Mouse (Mus musculus) kidney, adult 11 months (tissue): Measurements from ENCODE around the gene Dph7.

Experiments
- DNase-seq: peaks from one replicate; pipeline ENCODE4 v3.0.0; 2022

Dph7 gene

GRCm38 (mm10) chr2:24962304-24963000, at the start of gene Dph7:
Gene Dph7, plus strand, starts transcription at chr2:24962400.
- DNase-seq = peak; percentile 74

GRCm38 (mm10) chr2:24912589-24912988, 49.6 kb upstream of the Dph7 start:
- no peak for DNase-seq

- no peak for DNase-seq
Measured at GRCm38 (mm10) chr2:24914762-24915161, 47.4 kb upstream of the Dph7 start.

- peak; percentile 94 for DNase-seq
Measured at GRCm38 (mm10) chr2:24918930-24919838, 43.0 kb upstream of the Dph7 start, which contains the start of gene Ehmt1. Gene Ehmt1, minus strand, starts transcription at chr2:24919614.

- no peak for DNase-seq
Measured at GRCm38 (mm10) chr2:24919839-24920175, 42.4 kb upstream of the Dph7 start.

GRCm38 (mm10) chr2:24923561-24923960, 38.6 kb upstream of the Dph7 start:
- no peak for DNase-seq

- peak; percentile 18 for DNase-seq
Measured at GRCm38 (mm10) chr2:24925284-24925683, 36.9 kb upstream of the Dph7 start.

- peak; percentile 46 for DNase-seq
Measured at GRCm38 (mm10) chr2:24926345-24926964, 35.7 kb upstream of the Dph7 start.

- no peak for DNase-seq
Measured at GRCm38 (mm10) chr2:24926965-24927358, 35.2 kb upstream of the Dph7 start.

GRCm38 (mm10) chr2:24927810-24928479, 34.3 kb upstream of the Dph7 start:
- DNase-seq = peak; percentile 86

- peak; percentile 84 for DNase-seq
Measured at GRCm38 (mm10) chr2:24929119-24929518, 33.1 kb upstream of the Dph7 start.

- no peak for DNase-seq
Measured at GRCm38 (mm10) chr2:24929593-24929992, 32.6 kb upstream of the Dph7 start.

- peak; percentile 74 for DNase-seq
Measured at GRCm38 (mm10) chr2:24934441-24934963, 27.7 kb upstream of the Dph7 start.

GRCm38 (mm10) chr2:24935057-24935796, 27.0 kb upstream of the Dph7 start, which contains the start of gene Arrdc1:
Gene Arrdc1, minus strand, starts transcription at chr2:24935252.
- DNase-seq = peak; percentile 96

- DNase-seq = no peak
Measured at GRCm38 (mm10) chr2:24942092-24942491, 20.1 kb upstream of the Dph7 start.

GRCm38 (mm10) chr2:24944304-24944703, 17.9 kb upstream of the Dph7 start:
- DNase-seq = peak; percentile 47

GRCm38 (mm10) chr2:24949421-24950188, 12.6 kb upstream of the Dph7 start, which contains the start of gene Zmynd19:
Gene Zmynd19, plus strand, starts transcription at chr2:24949792.
- peak; percentile 96 for DNase-seq

GRCm38 (mm10) chr2:24950189-24950535, 12.0 kb upstream of the Dph7 start:
- no peak for DNase-seq

GRCm38 (mm10) chr2:24952537-24953055, 9.6 kb upstream of the Dph7 start:
- no peak for DNase-seq

GRCm38 (mm10) chr2:24960910-24961309, 1.3 kb upstream of the Dph7 start:
- DNase-seq = peak; percentile 48

GRCm38 (mm10) chr2:24970386-24970785, 8.2 kb downstream of the Dph7 start:
- no peak for DNase-seq
